Mouse (Mus musculus) megakaryocyte, adult 5-6 weeks (primary cell): ENCODE results near the gene Hist1h2ae. TPM values are rescaled to one million over a fixed set of nuclear protein-coding genes. Genes with fewer than 3 reads are reported as not detected.
A peak's percentile ranks its signal among the peaks of the same experiment; 100 is the strongest.
"Not testable (repeated sequence)": the region's sequence is repeated elsewhere in the genome, so short reads cannot be mapped to it uniquely, and the experiment has no call there.

Source experiments
- ATAC-seq: 2 replicates; pipeline ENCODE4 v1.8.0; 2016; ENCODE audit warnings: mild to moderate bottlenecking, inconsistent platforms; ENCODE audit not compliant: poor library complexity, severe bottlenecking
- total RNA-seq, 2 experiments: library from RNA; stranded (forward) in 1 of 2; stranded (reverse) in 1 of 2; fragments of 153-499, 151-499 nt in 1 of 2; fragments of 221-1000, 200-1000 nt in 1 of 2; gene quantifications; 2 replicates each; pipeline versions ENCODE4 v1.2.3 to v1.2.4; 2015 to 2017

Gene Hist1h2ae
- total RNA-seq, 2 experiments from 2014 or later, result 9.0 to 272 TPM

DNA sequence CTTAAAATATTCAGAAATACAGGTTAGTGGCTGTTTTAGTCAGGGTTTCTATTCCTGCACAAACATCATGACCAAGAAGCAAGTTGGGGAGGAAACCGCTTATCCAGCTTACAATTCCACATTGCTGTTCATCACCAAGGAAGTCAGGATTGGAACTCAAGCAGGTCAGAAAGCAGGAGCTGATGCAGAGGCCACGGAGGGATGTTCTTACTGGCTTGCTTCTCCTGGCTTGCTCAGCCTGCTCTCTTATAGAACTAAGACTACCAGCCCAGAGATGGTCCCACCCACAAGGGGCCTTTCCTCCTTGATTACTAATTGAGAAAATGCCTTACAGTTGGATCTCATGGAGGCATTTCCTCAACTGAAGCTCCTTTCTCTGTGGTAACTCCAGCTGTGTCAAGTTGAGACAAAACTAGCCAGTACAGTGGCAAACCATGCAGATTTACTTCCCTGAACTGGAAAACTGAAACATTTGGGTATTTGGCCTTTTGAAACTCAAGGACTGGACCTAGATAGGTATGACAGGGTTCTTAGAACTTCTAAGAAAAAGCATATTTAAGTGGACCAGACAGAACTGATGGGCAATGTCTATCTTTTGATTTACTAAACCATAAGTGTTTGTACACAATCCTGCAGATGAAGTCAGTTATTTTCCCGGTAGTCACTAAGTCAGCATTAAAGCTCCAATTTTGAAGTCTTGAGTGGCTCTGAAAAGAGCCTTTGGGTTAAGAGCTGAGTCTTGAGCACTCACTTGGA is 28.6 kb downstream of the Hist1h2ae start:
- ATAC-seq, result not testable (repeated sequence)

DNA sequence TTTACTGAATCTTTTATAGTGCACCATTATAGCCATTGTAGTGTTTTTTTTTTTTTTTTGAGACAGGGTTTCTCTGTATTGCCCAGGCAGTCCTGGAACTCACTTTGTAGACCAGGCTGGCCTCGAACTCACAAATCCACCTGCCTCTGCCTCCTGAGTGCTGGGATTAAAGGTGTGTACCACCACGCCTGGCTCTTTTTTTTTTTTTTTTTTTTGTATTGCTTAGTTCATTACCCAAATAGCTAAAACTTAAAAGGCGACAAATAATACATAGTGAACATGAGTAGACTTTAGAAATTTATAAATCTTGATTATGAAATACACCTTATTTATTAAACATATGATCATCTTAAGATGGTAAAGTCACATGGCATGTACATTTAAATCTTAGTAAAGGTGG is 29.5 kb downstream of the Hist1h2ae start:
- no peak for ATAC-seq

DNA sequence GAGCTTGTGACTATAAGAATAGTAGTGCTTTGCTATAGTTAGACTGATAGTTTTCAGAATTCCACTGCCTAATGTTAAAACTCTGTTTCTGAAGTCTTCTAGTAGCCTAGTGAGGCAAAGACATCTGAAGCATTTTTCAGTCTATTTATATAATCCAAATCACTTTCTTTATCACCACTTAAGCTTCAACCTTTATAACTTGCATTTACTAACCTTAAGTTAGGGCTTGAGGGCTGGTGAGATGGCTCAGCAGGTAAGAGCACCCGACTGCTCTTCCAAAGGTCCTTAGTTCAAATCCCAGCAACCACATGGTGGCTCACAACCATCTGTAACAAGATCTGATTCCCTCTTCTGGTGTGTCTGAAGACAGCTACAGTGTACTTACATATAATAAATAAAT is 31.2 kb downstream of the Hist1h2ae start:
- not testable (repeated sequence) for ATAC-seq

DNA sequence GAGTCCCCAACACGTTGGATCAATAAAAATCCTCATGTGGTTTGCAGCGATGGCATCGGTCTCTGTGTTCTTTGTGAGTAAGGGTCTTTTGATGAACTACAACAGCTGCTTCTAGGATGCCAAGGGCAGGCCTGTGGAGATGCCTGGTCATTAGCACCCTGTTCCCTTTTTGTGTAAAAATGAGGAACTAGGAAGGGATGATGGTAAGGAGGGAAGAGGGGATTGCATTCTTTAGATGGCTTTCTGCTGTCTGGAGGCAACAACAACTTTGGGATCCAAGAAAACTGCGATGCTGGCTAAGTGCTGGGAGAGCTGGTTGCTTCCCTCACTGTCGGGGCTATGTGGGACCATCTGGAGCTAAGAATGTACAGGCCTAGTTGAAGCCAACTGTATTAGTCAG is 32.8 kb downstream of the Hist1h2ae start:
- peak; percentile 39; the same call in 1 of the 2 replicates for ATAC-seq

DNA sequence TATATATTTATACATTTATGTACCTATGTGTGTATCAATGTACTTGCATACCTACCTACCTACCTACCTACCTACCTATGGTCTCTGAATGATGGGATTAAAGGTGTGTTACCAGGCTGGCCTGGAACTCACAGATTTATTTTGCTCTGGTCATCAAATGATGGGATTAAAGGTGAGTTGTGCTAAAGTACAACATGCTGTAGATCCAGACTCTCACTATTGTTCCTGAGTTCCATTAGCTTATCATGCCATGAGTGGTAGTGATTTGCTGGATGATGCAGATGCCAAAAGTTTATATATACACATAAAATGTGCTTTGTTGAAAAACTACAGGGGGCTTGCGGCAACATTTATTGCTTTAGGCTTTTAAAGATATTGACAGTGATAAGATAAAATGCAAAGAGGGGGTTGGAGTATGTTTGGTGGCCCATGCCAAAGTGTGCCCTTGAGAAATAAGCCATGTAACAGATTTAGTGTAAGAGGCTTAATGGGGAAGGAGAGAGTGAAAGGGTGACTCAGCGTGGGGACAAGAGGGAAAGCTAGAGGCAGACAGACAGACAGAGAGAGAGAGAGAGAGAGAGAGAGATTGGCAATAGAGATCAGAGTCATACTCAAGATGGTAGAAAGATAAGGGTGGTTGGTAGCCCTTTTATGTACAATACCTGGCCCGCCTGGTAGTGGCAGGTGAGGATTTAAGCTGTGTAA is 33.9 kb downstream of the Hist1h2ae start:
- no peak for ATAC-seq

DNA sequence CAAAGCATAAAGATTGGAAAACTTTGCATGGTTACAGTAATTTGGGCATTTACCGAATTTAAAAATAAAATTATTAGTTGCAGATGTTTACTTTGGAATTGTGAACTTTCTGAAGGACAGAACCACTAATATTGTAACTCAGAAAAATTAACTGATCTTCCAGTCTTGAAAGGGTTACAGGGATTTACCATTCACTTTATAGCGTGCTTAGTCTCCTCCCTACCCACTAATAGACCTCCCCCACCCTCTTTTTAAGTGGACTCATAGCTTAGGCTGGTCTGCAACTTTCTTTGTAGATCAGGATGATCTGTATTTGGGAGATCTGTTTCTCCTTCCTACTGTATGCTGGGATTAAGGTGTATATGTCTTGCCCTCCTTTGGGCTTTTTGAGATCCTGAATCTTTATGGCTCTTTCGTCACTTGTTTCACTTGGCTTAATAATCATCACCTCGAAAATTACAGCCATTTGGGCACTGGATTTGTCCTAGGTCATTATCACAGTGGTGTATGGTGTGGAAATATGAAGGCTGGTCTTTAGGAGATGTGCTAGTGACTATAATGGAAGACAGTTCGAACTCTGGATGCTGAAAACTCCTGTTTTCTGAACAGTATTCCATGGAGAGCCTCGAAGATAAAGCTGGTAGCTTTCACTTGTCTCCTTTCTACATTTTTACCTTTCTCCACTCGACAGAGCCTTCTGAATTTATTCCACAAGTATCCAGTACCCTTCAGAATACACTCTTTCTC is 34.8 kb downstream of the Hist1h2ae start:
- no peak for ATAC-seq

DNA sequence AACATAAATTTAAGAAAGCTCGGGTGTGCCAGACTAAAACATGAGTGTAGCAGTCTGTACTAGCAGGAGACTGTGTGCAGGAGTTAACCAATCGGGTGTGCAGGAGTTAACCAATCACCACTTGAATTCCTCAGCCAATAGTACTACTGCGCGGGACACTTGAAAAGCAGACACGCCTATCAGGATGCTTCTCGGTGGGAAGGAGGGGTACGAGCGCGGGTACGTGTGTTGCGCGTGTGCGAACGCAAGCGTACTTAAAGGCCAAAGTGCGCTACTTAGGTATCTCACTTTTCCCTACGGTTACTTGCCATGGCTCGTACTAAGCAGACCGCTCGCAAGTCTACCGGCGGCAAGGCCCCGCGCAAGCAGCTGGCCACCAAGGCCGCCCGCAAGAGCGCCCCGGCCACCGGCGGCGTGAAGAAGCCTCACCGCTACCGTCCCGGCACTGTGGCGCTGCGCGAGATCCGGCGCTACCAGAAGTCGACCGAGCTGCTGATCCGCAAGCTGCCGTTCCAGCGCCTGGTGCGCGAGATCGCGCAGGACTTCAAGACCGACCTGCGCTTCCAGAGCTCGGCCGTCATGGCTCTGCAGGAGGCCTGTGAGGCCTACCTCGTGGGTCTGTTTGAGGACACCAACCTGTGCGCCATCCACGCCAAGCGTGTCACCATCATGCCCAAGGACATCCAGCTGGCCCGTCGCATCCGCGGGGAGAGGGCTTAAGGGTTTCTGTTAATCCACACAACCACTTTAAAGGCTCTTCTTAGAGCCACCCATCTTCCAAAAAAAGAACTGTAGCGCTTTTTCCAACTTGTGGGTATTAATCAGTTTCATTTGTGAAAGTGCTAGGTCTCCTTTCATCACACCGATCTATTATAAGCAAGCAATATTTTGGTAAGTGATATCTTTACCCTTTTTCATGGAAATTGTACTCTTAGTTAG is 35.6 kb downstream of the Hist1h2ae start, which contains the start of gene Hist1h3g:
Gene Hist1h3g (plus strand): TSS at position 286 of the 939 bp plus-strand sequence.
- ATAC-seq, result peak; percentile 67

DNA sequence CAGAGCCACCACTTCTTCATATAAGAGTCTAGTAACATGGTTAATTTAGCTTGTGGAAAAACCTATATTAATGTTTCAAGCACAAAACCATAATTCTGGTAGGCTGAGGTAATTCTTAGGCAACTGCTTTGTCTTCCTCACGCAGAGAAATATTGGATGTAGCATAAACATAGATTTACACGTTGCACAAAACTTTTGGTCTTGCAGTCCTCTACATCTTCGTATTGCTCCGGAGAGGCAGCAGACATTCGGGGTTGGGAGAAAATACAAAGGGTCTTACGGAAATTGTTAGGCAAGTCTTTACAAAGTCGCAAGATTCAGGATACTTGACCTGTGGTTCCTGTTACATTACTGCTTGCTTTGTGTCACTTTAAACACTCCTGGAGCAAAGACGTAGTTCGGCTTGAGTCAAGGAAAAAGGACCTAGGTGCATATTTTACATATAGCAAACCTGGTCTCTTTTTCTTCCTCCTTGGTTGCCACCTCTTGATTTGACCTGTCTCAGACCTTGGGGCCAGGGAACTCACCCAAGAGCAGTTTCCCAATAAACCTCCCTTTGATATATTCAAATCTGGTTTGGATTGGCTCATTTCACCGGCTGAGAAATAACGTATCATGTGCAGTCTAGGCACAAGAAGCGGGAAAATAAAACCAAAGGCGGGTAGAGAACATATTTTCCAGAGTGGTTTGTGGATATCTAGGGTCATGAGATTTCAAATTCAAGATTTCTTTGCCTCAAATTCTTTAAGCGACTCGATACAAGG is 36.5 kb downstream of the Hist1h2ae start:
- ATAC-seq, result no peak

DNA sequence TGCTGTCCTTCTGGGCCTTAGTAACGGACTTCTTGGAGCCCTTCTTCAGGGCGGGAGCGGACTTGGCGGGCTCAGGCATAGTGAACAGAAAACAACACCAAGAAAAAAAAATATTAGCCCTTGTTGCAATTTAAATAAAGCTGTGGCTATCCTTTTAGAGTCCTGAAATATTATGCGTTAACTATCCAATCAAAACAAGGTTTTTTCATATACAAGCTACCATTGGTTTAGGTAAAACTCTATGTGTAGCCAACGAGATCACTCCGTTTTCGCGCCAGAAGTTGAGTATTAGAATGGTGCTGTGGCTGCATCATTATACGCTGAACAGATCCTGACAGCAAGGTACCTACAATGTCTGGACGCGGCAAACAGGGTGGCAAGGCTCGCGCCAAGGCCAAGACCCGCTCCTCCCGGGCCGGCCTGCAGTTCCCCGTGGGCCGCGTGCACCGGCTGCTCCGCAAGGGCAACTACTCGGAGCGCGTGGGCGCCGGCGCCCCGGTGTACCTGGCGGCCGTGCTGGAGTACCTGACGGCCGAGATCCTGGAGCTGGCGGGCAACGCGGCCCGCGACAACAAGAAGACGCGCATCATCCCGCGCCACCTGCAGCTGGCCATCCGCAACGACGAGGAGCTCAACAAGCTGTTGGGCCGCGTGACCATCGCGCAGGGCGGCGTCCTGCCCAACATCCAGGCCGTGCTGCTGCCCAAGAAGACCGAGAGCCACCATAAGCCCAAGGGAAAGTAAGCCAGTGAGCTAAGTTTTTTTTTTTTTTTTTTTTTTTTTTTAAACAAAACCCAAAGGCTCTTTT is 37.3 kb downstream of the Hist1h2ae start, which contains the start of gene Hist1h2af:
Gene Hist1h2af (plus strand): TSS at position 347 of the 808 bp plus-strand sequence.
- ATAC-seq, result peak; percentile 15

DNA sequence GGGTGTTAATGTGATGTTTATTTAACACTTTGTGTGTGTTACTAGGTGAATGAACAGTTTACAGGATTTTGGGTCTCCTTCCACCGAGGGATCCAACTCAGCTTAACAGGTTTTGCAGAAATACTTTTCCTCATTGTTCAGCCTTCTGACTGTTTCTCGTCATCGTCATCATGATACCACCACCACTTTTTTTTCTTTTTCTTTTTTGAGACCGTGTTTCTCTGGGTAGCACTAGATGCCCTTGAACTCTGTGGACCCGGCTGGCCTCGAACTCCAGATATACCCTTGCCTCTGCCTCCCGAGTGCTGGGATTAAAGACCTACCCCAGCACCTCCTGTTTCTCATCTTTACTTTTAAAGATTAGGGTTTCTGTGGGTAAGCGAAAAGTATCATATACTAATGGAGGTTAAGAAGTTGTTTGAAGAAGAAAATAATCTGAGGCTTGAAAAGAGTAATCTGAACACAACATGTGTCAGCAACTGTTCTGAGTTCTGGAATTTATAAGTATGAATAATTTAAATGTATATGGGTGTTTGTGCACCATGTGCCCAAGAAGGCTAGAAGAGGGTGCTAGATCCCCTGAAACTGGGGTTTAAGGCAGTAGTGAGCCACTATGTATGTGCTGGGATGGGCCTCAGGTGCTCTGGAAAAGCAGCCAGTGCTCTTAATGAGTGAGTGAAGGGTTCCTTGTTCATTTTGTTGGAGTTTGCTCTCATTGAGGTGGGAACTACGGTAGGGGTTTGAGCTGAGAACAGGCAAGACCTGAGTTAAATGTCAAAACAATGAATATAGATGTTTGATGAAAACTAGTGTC is 38.6 kb downstream of the Hist1h2ae start:
- ATAC-seq, result no peak

DNA sequence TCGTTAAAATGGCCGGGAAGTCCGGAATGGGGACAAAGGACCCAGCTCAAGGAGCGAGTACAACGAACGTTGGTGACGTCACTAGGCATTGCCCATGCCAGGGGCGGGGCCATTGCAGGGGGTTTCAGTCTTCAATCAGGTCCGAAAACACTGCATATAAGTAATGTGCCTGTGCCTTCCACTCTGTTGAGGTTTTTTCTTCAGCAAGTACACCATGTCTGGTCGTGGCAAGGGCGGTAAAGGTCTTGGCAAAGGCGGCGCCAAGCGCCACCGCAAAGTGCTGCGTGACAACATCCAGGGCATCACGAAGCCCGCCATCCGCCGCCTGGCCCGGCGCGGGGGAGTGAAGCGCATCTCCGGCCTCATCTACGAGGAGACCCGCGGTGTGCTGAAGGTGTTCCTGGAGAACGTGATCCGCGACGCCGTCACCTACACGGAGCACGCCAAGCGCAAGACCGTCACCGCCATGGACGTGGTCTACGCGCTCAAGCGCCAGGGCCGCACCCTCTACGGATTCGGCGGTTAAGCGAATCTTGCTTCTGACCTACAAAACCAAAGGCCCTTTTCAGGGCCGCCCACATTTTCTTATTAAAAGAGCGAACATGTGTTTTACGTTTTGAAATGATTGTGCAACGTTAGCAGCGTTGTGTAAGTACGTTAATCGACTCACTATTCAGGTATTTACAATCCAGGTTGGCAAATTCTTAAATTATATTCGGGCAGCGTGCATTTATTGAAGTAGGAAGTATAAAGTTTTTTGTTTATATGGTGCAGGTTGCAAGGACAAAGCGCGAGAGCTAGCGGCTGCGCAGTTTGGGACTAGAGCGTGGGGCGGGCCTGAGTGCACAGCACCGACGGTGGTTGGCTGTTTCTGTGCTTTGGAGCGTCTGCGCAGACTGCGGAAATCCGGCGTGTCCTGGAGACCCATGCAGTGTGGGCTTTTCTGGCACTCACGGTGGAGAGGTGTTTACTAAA is 39.8 kb downstream of the Hist1h2ae start, which contains the start of gene Hist1h4h:
Gene Hist1h4h (plus strand): TSS at position 150 of the 975 bp plus-strand sequence.
- ATAC-seq, result peak; percentile 66

DNA sequence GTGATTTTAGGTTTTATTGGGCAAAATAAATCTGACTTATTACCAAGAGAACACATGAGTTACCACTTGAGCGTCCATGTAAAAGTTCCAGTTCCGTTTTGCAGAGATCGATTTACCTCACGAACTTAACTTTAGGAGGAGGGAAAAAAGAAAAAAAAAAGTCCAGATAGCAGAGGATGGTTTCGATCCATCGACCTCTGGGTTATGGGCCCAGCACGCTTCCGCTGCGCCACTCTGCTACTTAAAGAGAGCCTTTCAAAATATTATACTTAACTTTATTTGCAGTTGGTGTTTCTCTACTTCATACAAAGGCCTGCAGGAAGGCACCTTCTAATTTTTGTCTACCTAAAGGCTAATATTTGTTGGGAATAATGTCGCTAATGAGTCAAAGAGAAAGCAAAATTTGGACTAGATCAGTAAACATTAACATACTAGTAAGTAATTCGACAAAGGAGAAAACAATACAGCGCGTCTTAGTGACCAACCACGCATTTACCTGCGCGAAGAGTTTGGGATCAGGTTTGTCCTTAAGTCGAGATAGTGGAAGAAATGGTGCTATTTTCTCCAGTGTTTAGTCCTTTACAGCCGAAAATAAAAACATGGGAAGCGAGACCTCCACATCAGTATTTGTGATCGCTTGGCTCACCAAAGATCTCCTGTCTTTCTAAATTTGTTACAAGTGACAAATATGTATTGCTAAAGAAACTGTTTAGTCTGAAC is 40.7 kb downstream of the Hist1h2ae start:
- no peak for ATAC-seq

DNA sequence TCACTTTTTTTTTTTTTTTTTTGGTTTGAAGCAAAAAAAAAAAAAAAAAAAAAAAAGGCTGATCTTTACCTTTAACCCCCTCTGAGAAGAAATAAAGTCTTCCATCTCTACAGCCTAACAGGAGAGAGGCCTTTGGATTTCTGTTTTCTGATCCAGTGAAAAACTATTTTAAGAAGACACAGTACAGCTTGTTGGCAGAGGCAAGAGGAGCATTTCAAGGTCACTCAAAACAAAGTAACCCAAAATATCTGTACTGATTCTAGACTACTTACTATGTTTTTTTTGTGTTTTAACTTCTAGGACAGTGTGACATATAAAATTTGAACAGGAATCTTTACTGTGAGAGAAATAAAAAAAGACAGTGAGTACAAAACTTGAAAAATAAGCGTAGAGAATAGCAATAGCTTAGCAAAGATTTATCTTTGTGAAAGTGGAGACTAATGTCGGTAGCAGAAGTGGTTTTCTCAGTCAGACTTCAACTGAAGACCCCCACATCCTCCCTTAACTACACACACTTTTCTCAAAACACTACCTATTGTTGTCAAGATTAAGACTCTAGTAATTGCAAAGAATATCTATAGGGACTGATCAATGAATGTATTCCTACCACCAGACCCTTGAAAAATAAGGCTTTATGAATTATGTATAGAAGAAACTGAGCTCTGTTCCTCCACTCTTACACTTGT is 41.4 kb downstream of the Hist1h2ae start:
- ATAC-seq, result no peak

DNA sequence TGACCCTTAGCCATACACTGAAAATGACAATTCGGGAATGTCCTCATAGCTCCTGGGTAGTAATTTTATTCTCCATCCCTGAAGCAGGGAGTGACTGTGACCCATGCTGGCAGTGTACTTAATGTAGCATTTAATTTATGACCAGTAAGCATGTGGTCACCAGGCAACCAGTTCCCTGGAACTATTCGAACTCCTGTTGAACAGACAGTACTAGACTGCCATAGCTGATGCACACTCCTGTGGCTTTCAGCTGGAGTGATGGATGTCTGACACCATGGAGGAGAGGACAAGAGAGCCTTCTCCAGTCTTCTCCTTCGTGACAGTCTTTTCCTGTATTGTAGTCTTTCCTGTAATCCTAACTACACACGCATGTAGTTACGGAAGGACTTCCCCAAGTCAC is 42.0 kb downstream of the Hist1h2ae start:
- no peak for ATAC-seq

DNA sequence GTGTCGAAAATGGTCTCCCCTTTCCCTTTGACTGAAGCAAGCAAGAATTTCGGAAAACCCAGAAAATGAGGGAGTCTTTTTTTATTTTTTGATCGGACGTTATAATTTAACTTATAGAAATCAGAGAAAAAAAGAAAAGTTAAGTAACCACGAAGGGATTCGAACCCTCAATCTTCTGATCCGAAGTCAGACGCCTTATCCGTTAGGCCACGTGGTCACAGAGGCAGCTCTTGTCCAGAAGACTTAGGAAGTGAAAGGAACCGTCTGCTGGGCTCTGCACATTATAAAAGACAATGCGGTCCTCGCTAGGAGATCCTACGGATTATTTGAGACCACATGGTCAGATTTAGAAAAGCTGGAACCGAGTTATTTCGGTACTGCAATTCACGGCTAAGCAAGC is 44.7 kb downstream of the Hist1h2ae start:
- ATAC-seq, result peak; percentile 49
